Mouse (Mus musculus) heart, embryonic 12.5 days (tissue): ENCODE results near the gene B4galt3. TPM values are rescaled to one million over a fixed set of nuclear protein-coding genes. Genes with fewer than 3 reads are reported as not detected.
A peak's percentile ranks its signal among the peaks of the same experiment; 100 is the strongest.

Source experiments
- ATAC-seq: fragments of 200-750 bp; cut with Nextera tagmentation; 2 replicates; pipeline ENCODE4 v1.8.0; 2017; ENCODE audit warnings: moderate TSS enrichment, moderate library complexity; ENCODE audit not compliant: insufficient number of reproducible peaks, low FRiP score
- H3K27ac ChIP-seq: fragments of 300-500 bp; sonication (generic); 2 replicates; pipeline ENCODE4 v1.5.1; 2016; ENCODE audit warnings: mild to moderate bottlenecking, moderate library complexity; ENCODE audit not compliant: poor library complexity, severe bottlenecking
- H3K27me3 ChIP-seq: fragments of 300-500 bp; sonication (generic); replicated peaks from 2 replicates; pipeline ENCODE4 v1.6.1; 2016; ENCODE audit warnings: mild to moderate bottlenecking, moderate library complexity
- H3K36me3 ChIP-seq: fragments of 300-500 bp; sonication (generic); 2 replicates; pipeline ENCODE4 v1.6.1; 2016; ENCODE audit warnings: mild to moderate bottlenecking, moderate library complexity
- H3K4me1 ChIP-seq: fragments of 300-500 bp; sonication (generic); replicated peaks from 2 replicates; pipeline ENCODE4 v1.6.1; 2016; ENCODE audit warnings: mild to moderate bottlenecking
- H3K4me2 ChIP-seq: fragments of 300-500 bp; sonication (generic); 2 replicates; pipeline ENCODE4 v1.6.1; 2016; ENCODE audit warnings: mild to moderate bottlenecking, moderate library complexity
- H3K4me3 ChIP-seq: fragments of 300-500 bp; sonication (generic); 2 replicates; pipeline ENCODE4 v1.5.1; 2016; ENCODE audit warnings: mild to moderate bottlenecking
- H3K9ac ChIP-seq: fragments of 300-500 bp; sonication (generic); 2 replicates; pipeline ENCODE4 v1.6.1; 2016; ENCODE audit warnings: mild to moderate bottlenecking, moderate library complexity
- H3K9me3 ChIP-seq: fragments of 300-500 bp; sonication (generic); replicated peaks from 2 replicates; pipeline ENCODE4 v1.6.1; 2016; ENCODE audit warnings: mild to moderate bottlenecking, moderate library complexity
- WGBS: fragments of 180-500 bp; shearing (Covaris S2); methylation state at CpG from one replicate; pipeline ENCODE4 v1.1.7; 2016; 5-methylcytosine and 5-hydroxymethylcytosine counted together
- polyA plus RNA-seq: library from polyadenylated mRNA; unstranded; fragments of >200 nt; fragmentation: Nextera tagmentation; extraction: Ambion mirVana; gene quantifications from 2 replicates; pipeline ENCODE4 v1.2.1, GENCODE M21; 2016

B4galt3 gene
- polyA plus RNA-seq, 1 experiment from 2014 or later: 49.5 TPM

GRCm38 (mm10) chr1:171252415-171252814, 17.7 kb upstream of the B4galt3 start:
- H3K4me1 ChIP-seq: peaks cover 47% of the 10 kb centered on the region
- no peak for ATAC-seq
- no peaks in the 10 kb centered on the region for H3K9me3 ChIP-seq
- H3K36me3 ChIP-seq: no peaks in the 10 kb centered on the region
- 0 out of 2 replicates have a peak, but pooled peaks cover 10% of the 10 kb centered on the region for H3K27me3 ChIP-seq
- H3K4me2 ChIP-seq: peak overlapping the region; percentile 57
- H3K4me3 ChIP-seq: no peak overlapping the region
- H3K9ac ChIP-seq: no peak overlapping the region
- WGBS: 47% methylated on average over 17 of the region's 17 CpGs
- peak overlapping the region; percentile 28 for H3K27ac ChIP-seq

GRCm38 (mm10) chr1:171256095-171256818, 13.9 kb upstream of the B4galt3 start:
- Histone ChIP-seq H3K4me1 (peaks cover 19% of the 10 kb centered on the region), H3K36me3 (peaks cover 3% of the 10 kb centered on the region; the same call in 1 of the 2 replicates), H3K9me3 (no peaks in the 10 kb centered on the region), H3K27ac (no peak overlapping the region), H3K9ac (no peak overlapping the region), H3K4me2 (no peak overlapping the region), H3K27me3 (0 out of 2 replicates have a peak, but pooled peaks cover 8% of the 10 kb centered on the region), H3K4me3 (no peak overlapping the region)
- whole genome bisulfite sequencing: 80% methylated on average over 24 of the region's 24 CpGs
- ATAC-seq: no peak

GRCm38 (mm10) chr1:171256937-171257548, 13.1 kb upstream of the B4galt3 start:
- no peak overlapping the region for H3K27ac ChIP-seq
- H3K9me3 ChIP-seq: no peaks in the 10 kb centered on the region
- no peak overlapping the region for H3K9ac ChIP-seq
- 62% methylated on average over 15 of the region's 15 CpGs for WGBS
- ATAC-seq: no peak
- peaks cover 3% of the 10 kb centered on the region; the same call in 1 of the 2 replicates for H3K36me3 ChIP-seq
- 0 out of 2 replicates have a peak, but pooled peaks cover 8% of the 10 kb centered on the region for H3K27me3 ChIP-seq
- no peak overlapping the region for H3K4me3 ChIP-seq
- peaks cover 13% of the 10 kb centered on the region for H3K4me1 ChIP-seq
- no peak overlapping the region for H3K4me2 ChIP-seq

GRCm38 (mm10) chr1:171257781-171258180, 12.3 kb upstream of the B4galt3 start:
- peaks cover 11% of the 10 kb centered on the region for H3K4me1 ChIP-seq
- no peak overlapping the region for H3K9ac ChIP-seq
- H3K27ac ChIP-seq: no peak overlapping the region
- 0 out of 2 replicates have a peak, but pooled peaks cover 8% of the 10 kb centered on the region for H3K27me3 ChIP-seq
- H3K4me2 ChIP-seq: no peak overlapping the region
- peaks cover 3% of the 10 kb centered on the region; the same call in 1 of the 2 replicates for H3K36me3 ChIP-seq
- ATAC-seq: no peak
- WGBS: 76% methylated on average over 9 of the region's 9 CpGs
- H3K9me3 ChIP-seq: no peaks in the 10 kb centered on the region
- no peak overlapping the region for H3K4me3 ChIP-seq

GRCm38 (mm10) chr1:171258921-171259320, 11.2 kb upstream of the B4galt3 start:
- Histone ChIP-seq H3K36me3 (peaks cover 3% of the 10 kb centered on the region; the same call in 1 of the 2 replicates), H3K27ac (no peak overlapping the region), H3K4me2 (peak overlapping the region; percentile 11; the same call in 1 of the 2 replicates), H3K4me3 (no peak overlapping the region), H3K9ac (0 out of 2 replicates have a peak overlapping the region, but pooled peaks have one; percentile 1), H3K9me3 (no peaks in the 10 kb centered on the region), H3K27me3 (0 out of 2 replicates have a peak, but pooled peaks cover 6% of the 10 kb centered on the region), H3K4me1 (peaks cover 19% of the 10 kb centered on the region)
- no peak for ATAC-seq
- WGBS: 59% methylated on average over 17 of the region's 17 CpGs

GRCm38 (mm10) chr1:171260316-171260715, 9.8 kb upstream of the B4galt3 start:
- Histone ChIP-seq H3K27me3 (0 out of 2 replicates have a peak, but pooled peaks cover 6% of the 10 kb centered on the region), H3K4me1 (peaks cover 19% of the 10 kb centered on the region), H3K4me2 (no peak overlapping the region), H3K27ac (no peak overlapping the region), H3K9me3 (no peaks in the 10 kb centered on the region), H3K4me3 (no peak overlapping the region), H3K36me3 (peaks cover 3% of the 10 kb centered on the region; the same call in 1 of the 2 replicates), H3K9ac (no peak overlapping the region)
- ATAC-seq: no peak
- 63% methylated on average over 3 of the region's 3 CpGs for WGBS

- H3K9me3 ChIP-seq: no peaks in the 10 kb centered on the region
- peaks cover 19% of the 10 kb centered on the region for H3K4me1 ChIP-seq
- peaks cover 3% of the 10 kb centered on the region; the same call in 1 of the 2 replicates for H3K36me3 ChIP-seq
- peak overlapping the region; percentile 87 for H3K27ac ChIP-seq
- ATAC-seq: peak; percentile 72
- H3K9ac ChIP-seq: 0 out of 2 replicates have a peak overlapping the region, but pooled peaks have one; percentile 29
- 2% methylated on average over 8 of the region's 8 CpGs for WGBS
- peak overlapping the region; percentile 30 for H3K4me3 ChIP-seq
- H3K4me2 ChIP-seq: peak overlapping the region; percentile 66
- H3K27me3 ChIP-seq: 0 out of 2 replicates have a peak, but pooled peaks cover 3% of the 10 kb centered on the region
These were observed 7.5 kb upstream of the B4galt3 start for GRCm38 (mm10) chr1:171262594-171263130.

- Histone ChIP-seq H3K9me3 (no peaks in the 10 kb centered on the region), H3K36me3 (peaks cover 3% of the 10 kb centered on the region; the same call in 1 of the 2 replicates), H3K4me1 (peaks cover 19% of the 10 kb centered on the region), H3K4me3 (peak overlapping the region; percentile 30), H3K9ac (0 out of 2 replicates have a peak overlapping the region, but pooled peaks have one; percentile 36), H3K27me3 (0 out of 2 replicates have a peak, but pooled peaks cover 3% of the 10 kb centered on the region), H3K4me2 (peak overlapping the region; percentile 66), H3K27ac (peak overlapping the region; percentile 87)
- ATAC-seq: peak; percentile 74
- 0% methylated on average over 2 of the region's 2 CpGs for WGBS
These were observed 6.9 kb upstream of the B4galt3 start for GRCm38 (mm10) chr1:171263185-171263611.

- Histone ChIP-seq H3K4me3 (no peak overlapping the region), H3K27ac (peak overlapping the region; percentile 87), H3K9ac (no peak overlapping the region), H3K4me2 (no peak overlapping the region), H3K9me3 (no peaks in the 10 kb centered on the region), H3K36me3 (no peaks in the 10 kb centered on the region), H3K4me1 (peaks cover 19% of the 10 kb centered on the region), H3K27me3 (no peaks in the 10 kb centered on the region)
- no peak for ATAC-seq
- whole genome bisulfite sequencing: 74% methylated on average over 3 of the region's 3 CpGs
These were observed 6.3 kb upstream of the B4galt3 start for GRCm38 (mm10) chr1:171263666-171264461.

GRCm38 (mm10) chr1:171265971-171266744, 4.0 kb upstream of the B4galt3 start:
- Histone ChIP-seq H3K4me1 (peaks cover 23% of the 10 kb centered on the region), H3K9me3 (no peaks in the 10 kb centered on the region), H3K4me2 (0 out of 2 replicates have a peak overlapping the region, but pooled peaks have one; percentile 13), H3K27ac (peak overlapping the region; percentile 59), H3K9ac (no peak overlapping the region; the same call in 1 of the 2 replicates), H3K27me3 (no peaks in the 10 kb centered on the region), H3K4me3 (no peak overlapping the region), H3K36me3 (no peaks in the 10 kb centered on the region)
- no peak for ATAC-seq
- 50% methylated on average over 4 of the region's 4 CpGs for WGBS
